Mouse (Mus musculus): ENCODE results near the gene Gm20388. TPM values are rescaled to one million over a fixed set of nuclear protein-coding genes. Genes with fewer than 3 reads are reported as not detected.
A peak's percentile ranks its signal among the peaks of the same experiment; 100 is the strongest.

Gene Gm20388
- polyA plus RNA-seq, 1 experiment from 2014 or later: 1.4 TPM

- Histone ChIP-seq H3K27me3 (ENCODE audit: control insufficient read depth, insufficient read depth, low read depth, low read length) (no peaks in the 10 kb centered on the region), H3K27ac (ENCODE audit: low read length) (no peak overlapping the region), H3K4me1 (ENCODE audit: control insufficient read depth, low read depth, low read length) (no peaks in the 10 kb centered on the region), H3K4me3 (ENCODE audit: low read depth, low read length) (no peak overlapping the region), H3K36me3 (ENCODE audit: control insufficient read depth, insufficient read depth) (no peaks in the 10 kb centered on the region), H3K9me3 (replicated peaks; ENCODE audit: control insufficient read depth, low read length) (no peaks in the 10 kb centered on the region), H3K4me2 (ENCODE audit: low read depth, low read length) (no peak overlapping the region), H3K9ac (ENCODE audit: low read depth, low read length) (no peak overlapping the region)
- 25% methylated on average over 10 of the region's 10 CpGs for WGBS (ENCODE audit: insufficient replicate concordance)
- ATAC-seq (ENCODE audit: low read depth): no peak
These were observed 2015.0 kb downstream of the Gm20388 start for GRCm38 (mm10) chr8:121925624-121926023.

GRCm38 (mm10) chr8:121926266-121926665 lies 2015.6 kb downstream of the Gm20388 start:
- no peaks in the 10 kb centered on the region for H3K4me1 ChIP-seq (ENCODE audit: control insufficient read depth, low read depth, low read length)
- H3K27ac ChIP-seq (ENCODE audit: low read length): no peak overlapping the region
- no peak for ATAC-seq (ENCODE audit: low read depth)
- H3K27me3 ChIP-seq (ENCODE audit: control insufficient read depth, insufficient read depth, low read depth, low read length): no peaks in the 10 kb centered on the region
- no peak overlapping the region for H3K4me3 ChIP-seq (ENCODE audit: low read depth, low read length)
- no peak overlapping the region for H3K9ac ChIP-seq (ENCODE audit: low read depth, low read length)
- H3K36me3 ChIP-seq (ENCODE audit: control insufficient read depth, insufficient read depth): no peaks in the 10 kb centered on the region
- H3K9me3 ChIP-seq (replicated peaks; ENCODE audit: control insufficient read depth, low read length): no peaks in the 10 kb centered on the region
- no peak overlapping the region for H3K4me2 ChIP-seq (ENCODE audit: low read depth, low read length)
- 54% methylated on average over 8 of the region's 8 CpGs for WGBS (ENCODE audit: insufficient replicate concordance)

GRCm38 (mm10) chr8:121927316-121927715 lies 2016.7 kb downstream of the Gm20388 start:
- 32% methylated on average over 8 of the region's 8 CpGs for WGBS (ENCODE audit: insufficient replicate concordance)
- ATAC-seq (ENCODE audit: low read depth): 0 out of 2 replicates have a peak, but pooled peaks have one; percentile 53
- H3K4me2 ChIP-seq (ENCODE audit: low read depth, low read length): no peak overlapping the region

GRCm38 (mm10) chr8:121930047-121930446 lies 2019.4 kb downstream of the Gm20388 start:
- Histone ChIP-seq H3K27ac (ENCODE audit: low read length) (no peak overlapping the region), H3K27me3 (ENCODE audit: control insufficient read depth, insufficient read depth, low read depth, low read length) (no peaks in the 10 kb centered on the region), H3K4me2 (ENCODE audit: low read depth, low read length) (no peak overlapping the region), H3K4me1 (ENCODE audit: control insufficient read depth, low read depth, low read length) (no peaks in the 10 kb centered on the region), H3K4me3 (ENCODE audit: low read depth, low read length) (no peak overlapping the region), H3K36me3 (ENCODE audit: control insufficient read depth, insufficient read depth) (no peaks in the 10 kb centered on the region), H3K9me3 (replicated peaks; ENCODE audit: control insufficient read depth, low read length) (no peaks in the 10 kb centered on the region), H3K9ac (ENCODE audit: low read depth, low read length) (no peak overlapping the region)
- 40% methylated on average over 4 of the region's 4 CpGs for WGBS (ENCODE audit: insufficient replicate concordance)
- ATAC-seq (ENCODE audit: low read depth): no peak

More at GRCm38 (mm10) chr8:121927316-121927715, 2016.7 kb downstream of the Gm20388 start:
- no peak overlapping the region for H3K27ac ChIP-seq (ENCODE audit: low read length)
- H3K9ac ChIP-seq (ENCODE audit: low read depth, low read length): no peak overlapping the region
- no peak overlapping the region for H3K4me3 ChIP-seq (ENCODE audit: low read depth, low read length)
- H3K27me3 ChIP-seq (ENCODE audit: control insufficient read depth, insufficient read depth, low read depth, low read length): no peaks in the 10 kb centered on the region
- H3K36me3 ChIP-seq (ENCODE audit: control insufficient read depth, insufficient read depth): no peaks in the 10 kb centered on the region
- no peaks in the 10 kb centered on the region for H3K4me1 ChIP-seq (ENCODE audit: control insufficient read depth, low read depth, low read length)
- no peaks in the 10 kb centered on the region for H3K9me3 ChIP-seq (replicated peaks; ENCODE audit: control insufficient read depth, low read length)

- H3K27ac ChIP-seq (ENCODE audit: low read length): no peak overlapping the region
- no peak overlapping the region for H3K9ac ChIP-seq (ENCODE audit: low read depth, low read length)
- no peaks in the 10 kb centered on the region for H3K36me3 ChIP-seq (ENCODE audit: control insufficient read depth, insufficient read depth)
- 59% methylated on average over 7 of the region's 7 CpGs for WGBS (ENCODE audit: insufficient replicate concordance)
- no peak for ATAC-seq (ENCODE audit: low read depth)
- H3K9me3 ChIP-seq (replicated peaks; ENCODE audit: control insufficient read depth, low read length): no peaks in the 10 kb centered on the region
- H3K27me3 ChIP-seq (ENCODE audit: control insufficient read depth, insufficient read depth, low read depth, low read length): no peaks in the 10 kb centered on the region
- no peak overlapping the region for H3K4me2 ChIP-seq (ENCODE audit: low read depth, low read length)
- no peaks in the 10 kb centered on the region for H3K4me1 ChIP-seq (ENCODE audit: control insufficient read depth, low read depth, low read length)
- H3K4me3 ChIP-seq (ENCODE audit: low read depth, low read length): no peak overlapping the region
These were observed 2020.9 kb downstream of the Gm20388 start for GRCm38 (mm10) chr8:121931571-121931970.

- Histone ChIP-seq H3K27ac (ENCODE audit: low read length) (no peak overlapping the region), H3K4me3 (ENCODE audit: low read depth, low read length) (no peak overlapping the region), H3K27me3 (ENCODE audit: control insufficient read depth, insufficient read depth, low read depth, low read length) (no peaks in the 10 kb centered on the region), H3K4me1 (ENCODE audit: control insufficient read depth, low read depth, low read length) (no peaks in the 10 kb centered on the region), H3K9me3 (replicated peaks; ENCODE audit: control insufficient read depth, low read length) (no peaks in the 10 kb centered on the region), H3K4me2 (ENCODE audit: low read depth, low read length) (no peak overlapping the region), H3K9ac (ENCODE audit: low read depth, low read length) (no peak overlapping the region), H3K36me3 (ENCODE audit: control insufficient read depth, insufficient read depth) (no peaks in the 10 kb centered on the region)
- WGBS (ENCODE audit: insufficient replicate concordance): 63% methylated on average over 12 of the region's 12 CpGs
- ATAC-seq (ENCODE audit: low read depth): no peak
These were observed 2021.5 kb downstream of the Gm20388 start for GRCm38 (mm10) chr8:121932026-121932667.

GRCm38 (mm10) chr8:121932668-121933520 lies 2022.3 kb downstream of the Gm20388 start:
- Histone ChIP-seq H3K4me1 (ENCODE audit: control insufficient read depth, low read depth, low read length) (no peaks in the 10 kb centered on the region), H3K4me3 (ENCODE audit: low read depth, low read length) (no peak overlapping the region), H3K27me3 (ENCODE audit: control insufficient read depth, insufficient read depth, low read depth, low read length) (no peaks in the 10 kb centered on the region), H3K36me3 (ENCODE audit: control insufficient read depth, insufficient read depth) (no peaks in the 10 kb centered on the region), H3K27ac (ENCODE audit: low read length) (no peak overlapping the region), H3K4me2 (ENCODE audit: low read depth, low read length) (no peak overlapping the region), H3K9ac (ENCODE audit: low read depth, low read length) (no peak overlapping the region), H3K9me3 (replicated peaks; ENCODE audit: control insufficient read depth, low read length) (no peaks in the 10 kb centered on the region)
- 69% methylated on average over 14 of the region's 14 CpGs for WGBS (ENCODE audit: insufficient replicate concordance)
- ATAC-seq (ENCODE audit: low read depth): no peak

GRCm38 (mm10) chr8:121934506-121934905 lies 2023.9 kb downstream of the Gm20388 start:
- H3K36me3 ChIP-seq (ENCODE audit: control insufficient read depth, insufficient read depth): peaks cover 3% of the 10 kb centered on the region; the same call in 1 of the 2 replicates
- H3K4me1 ChIP-seq (ENCODE audit: control insufficient read depth, low read depth, low read length): no peaks in the 10 kb centered on the region
- no peak for ATAC-seq (ENCODE audit: low read depth)
- H3K27ac ChIP-seq (ENCODE audit: low read length): no peak overlapping the region
- no peaks in the 10 kb centered on the region for H3K27me3 ChIP-seq (ENCODE audit: control insufficient read depth, insufficient read depth, low read depth, low read length)
- H3K4me3 ChIP-seq (ENCODE audit: low read depth, low read length): no peak overlapping the region
- 27% methylated on average over 4 of the region's 4 CpGs for WGBS (ENCODE audit: insufficient replicate concordance)
- H3K4me2 ChIP-seq (ENCODE audit: low read depth, low read length): no peak overlapping the region
- no peaks in the 10 kb centered on the region for H3K9me3 ChIP-seq (replicated peaks; ENCODE audit: control insufficient read depth, low read length)
- no peak overlapping the region for H3K9ac ChIP-seq (ENCODE audit: low read depth, low read length)

GRCm38 (mm10) chr8:121934923-121935322 lies 2024.3 kb downstream of the Gm20388 start:
- no peak overlapping the region for H3K4me2 ChIP-seq (ENCODE audit: low read depth, low read length)
- no peak overlapping the region for H3K9ac ChIP-seq (ENCODE audit: low read depth, low read length)
- H3K9me3 ChIP-seq (replicated peaks; ENCODE audit: control insufficient read depth, low read length): no peaks in the 10 kb centered on the region
- no peaks in the 10 kb centered on the region for H3K27me3 ChIP-seq (ENCODE audit: control insufficient read depth, insufficient read depth, low read depth, low read length)
- no peak for ATAC-seq (ENCODE audit: low read depth)
- H3K27ac ChIP-seq (ENCODE audit: low read length): no peak overlapping the region
- no peaks in the 10 kb centered on the region for H3K4me1 ChIP-seq (ENCODE audit: control insufficient read depth, low read depth, low read length)
- peaks cover 3% of the 10 kb centered on the region; the same call in 1 of the 2 replicates for H3K36me3 ChIP-seq (ENCODE audit: control insufficient read depth, insufficient read depth)
- no peak overlapping the region for H3K4me3 ChIP-seq (ENCODE audit: low read depth, low read length)

All from liver, embryonic 16.5 days (tissue).